Mouse (Mus musculus) erythroblast, adult 5-6 weeks (primary cell): ENCODE measurements around the gene Dpp9. TPM values are rescaled to one million over a fixed set of nuclear protein-coding genes. Genes with fewer than 3 reads are reported as not detected.

Source experiments
- ATAC-seq: replicated peaks from 2 replicates; pipeline ENCODE4 v1.8.0; 2016; ENCODE audit warnings: moderate number of reproducible peaks, mild to moderate bottlenecking, moderate TSS enrichment, inconsistent platforms; ENCODE audit not compliant: poor library complexity, low FRiP score, severe bottlenecking
- total RNA-seq, 2 experiments: library from RNA; stranded (forward) in 1 of 2; stranded (reverse) in 1 of 2; fragments of 150-400 nt in 1 of 2; fragments of 200-764, 138-1000 nt in 1 of 2; gene quantifications; 2 replicates each; pipeline versions ENCODE4 v1.2.3 to v1.2.4; 2015 to 2017; ENCODE audit warnings: low replicate concordance in 2 of 2

The Dpp9 gene
- total RNA-seq, 2 experiments from 2014 or later = 5.2 to 11.5 TPM

- ATAC-seq = no peak
Observed at GRCm38 (mm10) chr17:56233818-56234469, 15.2 kb upstream of the Dpp9 start.

- ATAC-seq = no peak
Observed at GRCm38 (mm10) chr17:56233389-56233788, 14.7 kb upstream of the Dpp9 start.

GRCm38 (mm10) chr17:56229943-56230342, 11.2 kb upstream of the Dpp9 start:
- ATAC-seq = no peak

- no peak for ATAC-seq
Observed at GRCm38 (mm10) chr17:56226566-56226965, 7.9 kb upstream of the Dpp9 start.

- ATAC-seq = no peak
Observed at GRCm38 (mm10) chr17:56224916-56225315, 6.2 kb upstream of the Dpp9 start.

- no peak for ATAC-seq
Observed at GRCm38 (mm10) chr17:56219805-56220204, 1.1 kb upstream of the Dpp9 start.

GRCm38 (mm10) chr17:56219251-56219650, 546 bp upstream of the Dpp9 start:
- ATAC-seq = no peak

GRCm38 (mm10) chr17:56217670-56218069, 1.0 kb downstream of the Dpp9 start:
- no peak for ATAC-seq

- ATAC-seq = no peak
Observed at GRCm38 (mm10) chr17:56214229-56214628, 4.5 kb downstream of the Dpp9 start.

- no peak for ATAC-seq
Observed at GRCm38 (mm10) chr17:56212676-56213075, 6.0 kb downstream of the Dpp9 start.

GRCm38 (mm10) chr17:56211090-56211489, 7.6 kb downstream of the Dpp9 start:
- ATAC-seq = no peak

GRCm38 (mm10) chr17:56208821-56209220, 9.9 kb downstream of the Dpp9 start:
- no peak for ATAC-seq

- no peak for ATAC-seq
Observed at GRCm38 (mm10) chr17:56207963-56208530, 10.7 kb downstream of the Dpp9 start.

- ATAC-seq = no peak
Observed at GRCm38 (mm10) chr17:56206986-56207674, 11.6 kb downstream of the Dpp9 start.

GRCm38 (mm10) chr17:56206276-56206884, 12.3 kb downstream of the Dpp9 start:
- no peak for ATAC-seq

- ATAC-seq = no peak
Observed at GRCm38 (mm10) chr17:56203729-56204128, 15.0 kb downstream of the Dpp9 start.

- ATAC-seq = no peak
Observed at GRCm38 (mm10) chr17:56202476-56202875, 16.2 kb downstream of the Dpp9 start.

- no peak for ATAC-seq
Observed at GRCm38 (mm10) chr17:56201642-56202041, 17.1 kb downstream of the Dpp9 start.

- no peak for ATAC-seq
Observed at GRCm38 (mm10) chr17:56200586-56200985, 18.1 kb downstream of the Dpp9 start.

GRCm38 (mm10) chr17:56196860-56197259, 21.8 kb downstream of the Dpp9 start:
- ATAC-seq = peak; percentile 64

GRCm38 (mm10) chr17:56194765-56195164, 23.9 kb downstream of the Dpp9 start:
- no peak for ATAC-seq
